Mouse (Mus musculus): ENCODE results near the gene Ly6g6f.
A peak's percentile ranks its signal among the peaks of the same experiment; 100 is the strongest.
"Not testable (repeated sequence)": the region's sequence is repeated elsewhere in the genome, so short reads cannot be mapped to it uniquely, and the experiment has no call there.

Gene Ly6g6f

DNA sequence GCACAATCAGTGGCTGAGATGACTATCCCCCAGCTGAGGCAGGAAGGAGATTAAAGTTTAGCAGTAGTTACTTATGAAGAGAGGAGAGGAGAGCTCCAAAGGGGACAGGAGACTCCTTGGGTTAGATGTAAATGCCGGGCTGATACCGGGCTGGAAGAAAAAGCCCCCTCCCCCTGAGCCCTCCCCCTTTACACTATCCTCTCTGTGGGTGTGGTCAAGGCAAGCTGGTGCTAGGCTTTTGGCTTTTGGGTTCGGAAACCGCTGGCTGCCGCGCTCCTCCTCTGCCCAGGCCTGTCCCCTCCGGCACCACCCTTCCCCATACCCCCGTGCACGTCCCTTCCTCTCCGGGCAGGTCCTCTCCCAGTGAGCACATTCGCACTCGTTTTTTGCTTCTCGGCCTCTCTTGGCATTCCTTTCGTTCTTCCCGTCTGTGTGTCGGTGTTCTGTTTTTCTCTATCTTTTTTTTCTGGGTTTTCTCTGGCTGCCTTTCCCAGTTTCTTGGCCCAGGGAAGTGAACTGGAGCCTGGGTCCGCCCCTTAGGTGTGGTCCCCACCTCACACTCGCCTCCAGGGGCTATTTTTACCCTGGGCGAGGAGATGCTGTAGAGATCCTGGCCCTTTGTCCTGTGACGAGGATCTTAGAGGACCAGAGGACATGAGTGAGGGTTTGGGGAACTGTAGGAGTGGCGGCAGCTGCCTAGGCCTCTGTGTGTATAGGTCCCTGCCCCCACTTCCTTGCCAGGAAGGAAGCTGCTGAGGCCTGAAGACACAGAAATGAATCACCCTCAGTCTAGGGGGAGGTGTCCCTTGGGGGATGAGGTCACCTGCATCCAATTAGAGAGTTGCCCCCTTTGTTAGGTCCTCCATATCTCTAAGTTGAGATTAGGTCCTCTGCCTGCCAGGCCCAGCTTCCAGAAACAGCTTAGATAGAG, 34.0 kb downstream of the Ly6g6f start:
- peak; percentile 52 for DNase-seq

GRCm38 (mm10) chr17:35050126-35050750, 35.2 kb downstream of the Ly6g6f start:
- peak; percentile 40 for DNase-seq

GRCm38 (mm10) chr17:35049561-35050016, 35.8 kb downstream of the Ly6g6f start, which contains the start of gene Clic1:
Clic1 (plus strand) TSS chr17:35049966.
- DNase-seq, result no peak

DNA sequence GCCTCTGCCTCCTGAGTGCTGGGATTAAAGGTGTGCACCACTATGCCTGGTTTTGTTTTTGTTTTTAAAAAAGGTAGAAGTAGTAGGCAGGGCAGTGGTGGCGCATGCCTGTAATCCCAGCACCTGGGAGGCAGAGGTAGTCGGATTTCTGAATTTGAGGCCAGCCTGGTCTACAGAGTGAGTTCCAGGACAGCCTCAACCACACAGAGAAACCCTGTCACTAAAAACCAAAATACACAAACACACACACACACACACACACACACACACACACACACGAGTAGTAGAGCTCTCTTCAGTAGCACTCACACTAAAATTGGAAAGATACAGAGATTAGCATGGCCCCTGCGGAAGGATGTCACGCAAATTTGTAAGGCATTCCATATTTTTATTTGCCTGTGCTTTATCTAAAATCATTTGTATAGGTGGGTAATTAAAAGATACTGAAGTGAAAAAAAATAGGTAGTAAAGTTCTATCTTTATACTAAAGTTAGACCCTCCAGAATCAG, 36.4 kb downstream of the Ly6g6f start:
- no peak for DNase-seq

GRCm38 (mm10) chr17:35048149-35048931, 37.1 kb downstream of the Ly6g6f start:
- DNase-seq, result peak; percentile 7

DNA sequence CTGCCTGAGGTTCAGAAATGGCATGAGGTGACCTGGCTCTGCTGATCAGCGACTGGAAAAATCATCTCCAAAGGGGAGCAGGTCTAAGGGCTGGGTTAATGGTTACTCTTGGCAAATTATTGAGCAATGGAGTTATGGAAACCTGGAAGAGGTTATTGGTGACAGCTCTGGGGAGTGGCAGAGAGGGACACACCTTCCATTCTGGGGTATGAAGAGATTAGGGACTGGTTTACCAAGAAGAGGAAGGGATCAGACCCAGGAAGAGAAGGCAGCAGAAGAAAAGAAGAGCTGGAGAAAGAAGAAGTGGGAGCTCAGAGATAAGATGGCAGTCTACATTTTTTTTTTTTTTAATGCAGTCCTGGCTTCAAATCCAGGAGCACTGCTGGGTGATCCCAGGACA, 37.7 kb downstream of the Ly6g6f start:
- DNase-seq, result no peak

DNA sequence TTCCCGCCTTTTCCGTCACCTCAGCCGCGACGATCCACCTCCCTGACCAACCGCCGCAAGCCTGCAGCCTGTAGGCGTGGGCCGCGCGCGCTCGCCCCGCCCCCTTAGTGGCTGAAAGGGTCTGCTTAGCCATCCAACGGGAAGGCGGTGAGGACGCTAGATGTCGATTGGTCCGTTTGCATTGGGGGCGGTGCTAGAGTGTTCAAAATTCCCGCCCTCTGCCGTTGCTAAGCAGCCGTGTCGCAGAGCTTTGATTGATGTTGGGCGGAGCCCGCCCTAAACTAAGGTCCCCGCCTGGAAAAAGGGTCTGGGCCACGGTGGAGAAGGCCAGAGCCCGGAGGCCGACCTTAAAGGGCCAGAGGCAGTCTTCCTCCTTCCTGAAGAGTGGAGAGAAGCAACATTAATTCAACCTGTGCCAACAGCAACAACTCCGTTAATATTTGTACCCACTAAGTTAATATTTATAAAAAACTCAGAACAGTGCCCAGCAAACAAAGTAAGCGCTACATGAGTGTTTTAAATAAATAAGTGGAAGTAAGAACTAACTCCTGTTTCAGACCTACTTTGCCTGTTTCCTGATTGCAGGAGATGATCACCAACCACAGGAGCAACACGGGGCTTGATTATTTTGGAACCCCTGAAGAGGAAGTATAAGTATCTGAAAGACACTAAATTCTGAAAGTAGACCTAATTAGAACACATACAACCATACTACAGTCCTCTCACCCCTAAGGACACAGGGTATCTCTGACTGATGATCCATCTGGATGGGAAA, 38.5 kb downstream of the Ly6g6f start, which contains the start of gene Msh5:
Gene Msh5, minus strand, starts transcription at position 65 of the 775 bp plus-strand sequence.
- peak; percentile 94 for DNase-seq

- DNase-seq, result peak; percentile 39
These were observed 39.4 kb downstream of the Ly6g6f start for GRCm38 (mm10) chr17:35045807-35046680.

DNA sequence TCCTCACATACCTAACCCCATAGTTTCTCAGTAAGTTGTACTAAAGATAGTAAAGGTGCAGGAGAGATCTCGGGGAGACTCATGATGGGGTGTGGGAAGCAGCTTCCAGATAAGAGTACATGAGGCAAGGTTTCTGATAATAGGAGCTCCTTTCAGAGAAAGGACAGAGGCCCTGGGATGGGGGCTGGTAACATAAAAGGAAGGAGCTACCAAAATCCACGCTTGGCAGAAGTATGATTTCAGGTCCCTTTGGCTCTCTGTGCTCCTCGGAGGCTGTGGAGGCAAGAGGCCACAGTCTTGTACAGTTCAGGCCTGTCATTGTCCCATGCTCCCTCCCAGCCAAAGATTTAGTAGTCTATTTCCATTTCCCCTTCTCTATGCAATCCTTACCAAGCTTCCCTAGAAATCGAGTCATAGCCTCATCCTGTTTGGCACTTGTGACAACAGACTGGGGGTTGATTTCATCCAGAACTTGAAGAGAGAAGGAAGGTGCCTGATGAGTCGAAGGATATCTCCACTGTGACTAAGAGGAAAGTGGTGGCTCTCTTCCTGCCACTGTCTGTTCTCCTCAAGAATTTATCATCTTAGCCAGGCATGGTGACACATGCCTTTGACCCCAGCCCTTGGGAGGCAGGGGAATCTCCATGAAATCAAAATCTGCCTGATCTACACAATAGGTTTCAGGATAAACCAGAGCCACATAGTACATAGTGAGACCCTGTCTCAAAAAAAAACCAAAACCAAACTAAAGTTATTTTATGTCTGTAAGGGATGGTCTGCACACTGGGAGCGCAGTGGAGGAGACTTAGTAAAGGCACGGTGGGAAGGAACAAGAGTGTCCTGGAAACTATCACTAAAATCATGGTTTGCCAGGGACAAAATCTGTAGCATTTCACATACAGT, 40.3 kb downstream of the Ly6g6f start:
- peak; percentile 5 for DNase-seq

GRCm38 (mm10) chr17:35043794-35044193, 41.6 kb downstream of the Ly6g6f start:
- DNase-seq, result no peak

DNA sequence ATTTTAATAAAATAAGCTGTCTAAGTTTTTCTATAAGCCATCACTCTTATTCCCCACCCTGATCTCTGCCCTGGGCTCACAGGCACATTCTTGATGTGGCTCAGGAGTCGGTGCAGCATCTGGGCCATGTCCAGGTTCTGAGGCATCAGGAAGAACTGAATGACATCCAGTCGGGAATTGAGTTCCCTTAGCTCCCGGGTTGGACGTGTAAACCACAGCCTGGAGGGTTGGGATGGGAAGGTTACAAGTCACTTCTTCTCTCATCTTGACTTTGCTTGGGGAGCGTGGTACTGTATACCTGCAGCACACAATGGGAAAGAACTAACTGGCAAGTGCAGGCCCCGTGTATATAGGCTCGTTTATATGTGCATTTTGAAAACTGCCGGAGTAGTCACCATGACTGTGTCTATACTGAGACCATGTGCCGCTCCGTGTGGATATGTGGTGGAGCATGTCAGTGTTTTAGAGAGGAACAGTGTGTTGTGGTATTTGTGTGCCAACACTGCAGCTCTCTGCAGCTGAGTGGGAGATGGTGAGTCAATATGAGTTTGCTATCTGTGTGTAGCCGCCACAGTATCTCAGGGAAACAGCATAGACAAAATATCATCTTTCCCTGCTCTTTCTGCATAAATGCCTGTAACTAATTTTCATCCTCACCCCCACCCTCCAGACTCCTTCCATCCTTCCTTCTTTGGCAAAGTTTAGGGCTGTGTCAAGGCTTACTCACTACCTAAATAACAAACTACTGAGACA, 46.1 kb downstream of the Ly6g6f start:
- DNase-seq, result no peak

DNA sequence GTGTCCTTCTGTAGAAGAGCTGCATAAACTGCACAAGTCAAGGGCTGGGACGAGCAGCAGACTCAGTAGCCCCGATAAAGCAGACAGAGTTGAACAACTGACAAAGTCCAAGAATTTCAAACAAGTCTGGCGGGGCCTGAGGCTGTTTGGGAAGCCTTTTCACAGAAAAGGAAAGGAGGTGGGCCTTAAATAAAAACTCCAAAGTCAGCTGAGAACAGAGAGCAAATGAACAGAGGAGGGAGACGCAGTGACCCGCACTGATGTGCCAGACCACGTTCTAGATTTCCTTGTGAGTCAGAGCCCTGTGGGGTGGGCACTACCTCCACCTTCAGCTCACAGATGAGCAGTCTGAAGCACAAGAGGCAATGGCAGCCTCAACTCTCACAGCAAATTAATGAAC, 50.5 kb downstream of the Ly6g6f start:
- DNase-seq, result no peak

- DNase-seq, result not testable (repeated sequence)
These were observed 51.7 kb downstream of the Ly6g6f start for GRCm38 (mm10) chr17:35033703-35034102.

- no peak for DNase-seq
These were observed 53.0 kb downstream of the Ly6g6f start for GRCm38 (mm10) chr17:35032323-35032870.

GRCm38 (mm10) chr17:35031880-35032279, 53.5 kb downstream of the Ly6g6f start:
- DNase-seq, result no peak

DNA sequence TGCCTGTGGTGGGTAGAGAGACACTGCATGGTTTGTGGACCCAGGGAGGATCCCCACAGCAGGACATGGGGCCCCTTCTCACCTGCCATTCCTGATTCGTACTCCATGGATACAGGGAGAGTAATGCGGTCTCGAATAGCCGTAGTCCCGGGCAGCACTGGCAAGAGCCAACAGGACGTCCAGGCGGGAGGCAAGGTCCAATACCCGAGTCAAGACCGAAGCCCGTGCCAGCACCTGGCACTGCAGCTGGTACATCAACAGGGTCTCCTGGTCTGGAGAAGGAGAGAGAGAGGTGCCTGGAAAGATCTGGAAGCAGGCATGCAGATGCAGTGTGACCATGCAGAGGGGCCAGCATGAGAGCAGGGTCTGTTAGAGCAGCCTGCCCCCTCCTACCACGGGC, 54.1 kb downstream of the Ly6g6f start:
- no peak for DNase-seq

All from cerebellum, adult 8-10 months (tissue).